Mouse (Mus musculus) cerebellum, adult 2 months (tissue): ENCODE measurements around the gene Nptn.

Source experiments
- CTCF ChIP-seq: fragments of 200-500 bp; IDR thresholded peaks from 2 replicates; pipeline ENCODE4 v1.5.1; 2011; ENCODE audit warnings: low read depth, mild to moderate bottlenecking, control low read depth, low read length, moderate library complexity, borderline replicate concordance; ENCODE audit not compliant: insufficient read depth
- POLR2A ChIP-seq: fragments of 200-500 bp; IDR thresholded peaks from 2 replicates; pipeline ENCODE4 v1.6.1; 2011; ENCODE audit warnings: low read length, control low read depth, borderline replicate concordance; ENCODE audit not compliant: insufficient read depth

DNA sequence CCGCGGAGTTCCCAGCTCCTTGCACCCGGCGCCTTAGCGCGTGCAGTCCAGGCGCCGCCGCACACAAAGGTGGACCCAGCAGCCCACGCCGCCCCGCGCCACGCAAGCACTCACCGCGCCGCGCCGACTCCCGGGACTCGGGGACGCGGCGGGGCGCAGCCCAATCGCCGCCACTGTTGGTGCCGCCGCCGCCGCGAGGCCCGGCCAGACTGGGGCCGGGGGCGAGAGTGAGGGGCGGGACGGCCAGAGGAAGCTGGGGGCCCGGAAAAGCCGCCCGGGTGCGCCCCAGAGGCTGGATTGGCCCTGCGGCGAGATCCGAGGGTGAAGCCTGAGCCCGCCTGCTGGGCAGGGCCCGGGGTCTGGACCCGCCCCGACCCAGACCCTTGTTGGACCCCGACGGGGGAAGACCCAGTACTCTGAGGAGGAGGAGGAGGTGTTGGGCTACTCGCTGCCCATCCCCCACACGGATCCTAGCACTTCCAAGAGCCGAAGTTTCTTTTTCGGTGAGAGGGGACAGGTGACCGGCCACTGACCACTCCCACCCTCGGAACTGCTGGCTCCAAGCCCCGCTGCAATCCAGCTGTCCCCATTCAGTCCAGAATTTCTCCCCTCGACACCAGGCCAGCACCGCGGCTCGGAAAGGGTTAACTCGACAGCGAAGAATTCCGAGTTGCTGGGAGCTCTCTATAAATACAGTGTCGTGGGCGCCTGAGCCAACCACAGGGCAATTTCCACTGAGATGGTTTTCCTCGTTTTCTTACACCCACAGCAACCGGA, 26.9 kb upstream of the Nptn start, which contains the start of gene Cd276:
- TF ChIP-seq CTCF (no peak), POLR2A (no peak)
